Mouse (Mus musculus) layer of hippocampus, adult 9-10 months (tissue): Measurements from ENCODE around the gene Rell1.
"Not testable (repeated sequence)": the region's sequence is repeated elsewhere in the genome, so short reads cannot be mapped to it uniquely, and the experiment has no call there.

ENCODE experiments used
- DNase-seq: peaks from one replicate; pipeline ENCODE4 v3.0.0; 2022; ENCODE audit warnings: low spot score

Gene Rell1

DNA sequence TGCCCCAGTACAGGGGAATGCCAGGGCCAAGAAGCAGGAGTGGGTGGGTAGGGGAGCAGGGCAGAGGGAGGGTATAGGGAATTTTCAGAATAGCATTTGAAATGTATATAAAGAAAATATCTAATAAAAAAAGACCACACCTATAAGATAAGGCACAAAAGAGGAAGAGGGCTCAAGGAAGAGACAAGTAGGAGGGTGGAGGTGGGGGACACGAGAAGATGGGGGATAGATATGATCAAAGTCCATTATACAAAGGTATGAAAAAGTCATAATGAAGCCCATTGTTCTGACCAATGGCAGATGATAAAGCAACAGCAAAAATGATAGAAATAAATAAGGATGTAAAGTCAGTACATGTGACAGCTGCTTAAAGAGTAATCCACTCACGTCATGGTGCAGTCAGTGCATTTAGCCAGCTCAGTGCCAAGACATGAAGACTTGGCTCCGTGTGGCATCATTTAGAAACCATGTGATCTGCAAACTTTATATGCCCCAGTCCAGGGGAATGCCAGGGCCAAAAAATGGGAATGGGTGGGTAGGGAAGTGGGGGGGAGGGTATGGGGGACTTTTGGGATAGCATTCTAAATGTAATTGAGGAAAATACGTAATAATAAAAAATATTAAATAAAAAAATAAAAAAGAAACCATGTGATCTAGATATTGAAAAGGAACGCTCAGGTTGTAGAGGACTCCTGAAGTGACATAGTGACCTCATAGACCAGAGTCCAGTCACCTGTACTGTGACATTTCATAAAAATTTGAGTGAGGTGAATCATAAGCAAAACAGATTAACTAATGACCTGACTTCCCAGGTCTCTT is 71.5 kb downstream of the Rell1 start:
- DNase-seq = not testable (repeated sequence)

DNA sequence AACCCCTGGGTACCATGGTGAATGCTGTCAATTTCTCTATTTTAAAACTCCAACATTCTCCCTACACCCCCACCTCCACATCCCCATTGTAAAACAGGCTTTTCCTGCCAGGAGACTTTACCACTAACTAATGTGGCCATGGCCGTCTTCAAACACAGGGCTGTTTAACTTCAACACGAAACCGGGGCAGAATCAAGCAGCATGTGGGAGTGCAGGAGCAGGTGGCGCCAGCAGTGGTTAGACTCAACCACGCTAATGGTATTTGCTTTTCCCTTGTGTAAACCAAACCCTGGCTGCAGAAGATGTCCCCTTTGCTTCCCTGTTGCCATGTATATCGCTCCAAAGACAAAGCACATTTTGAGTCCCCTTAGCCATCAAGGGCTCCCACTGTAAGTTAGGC is 76.8 kb downstream of the Rell1 start:
- DNase-seq = no peak

DNA sequence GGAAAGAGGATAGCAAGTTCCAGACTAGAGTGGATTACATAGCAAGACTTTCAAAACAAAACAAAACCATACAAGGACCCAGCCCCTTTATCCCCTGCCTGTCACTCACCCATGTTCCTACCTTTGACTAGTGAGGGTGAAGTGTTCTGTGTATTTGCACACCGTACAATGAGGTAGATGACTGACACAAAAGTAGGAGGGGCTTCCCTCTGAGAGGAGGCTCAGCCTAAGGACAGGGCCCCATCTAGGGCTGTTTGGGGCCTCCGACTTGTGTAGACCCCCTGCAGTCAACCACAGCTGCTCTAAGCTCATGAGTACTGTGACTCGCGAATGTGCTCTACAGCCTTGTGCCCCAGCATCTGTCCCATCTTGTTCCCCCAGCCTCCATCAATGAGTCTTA is 77.5 kb downstream of the Rell1 start:
- DNase-seq = no peak

DNA sequence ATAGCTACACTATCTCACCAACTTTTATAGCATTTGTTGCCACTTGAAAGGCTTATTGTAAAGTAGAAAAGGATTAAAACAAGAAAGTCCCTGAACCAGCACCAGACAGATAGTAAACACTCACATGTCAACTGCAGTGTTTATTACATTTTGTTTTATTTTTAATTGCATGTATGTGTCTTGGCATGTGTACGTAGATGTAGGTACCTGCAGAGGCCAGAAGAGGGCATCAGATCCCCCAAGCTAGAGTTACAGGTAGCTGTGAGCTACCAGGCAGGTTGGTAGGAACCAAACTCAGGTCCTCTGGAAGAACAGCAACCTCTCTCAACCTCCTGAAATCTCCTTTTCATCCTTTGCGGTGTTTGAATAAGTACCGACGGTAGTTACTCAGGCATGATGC is 81.6 kb downstream of the Rell1 start:
- DNase-seq = no peak

DNA sequence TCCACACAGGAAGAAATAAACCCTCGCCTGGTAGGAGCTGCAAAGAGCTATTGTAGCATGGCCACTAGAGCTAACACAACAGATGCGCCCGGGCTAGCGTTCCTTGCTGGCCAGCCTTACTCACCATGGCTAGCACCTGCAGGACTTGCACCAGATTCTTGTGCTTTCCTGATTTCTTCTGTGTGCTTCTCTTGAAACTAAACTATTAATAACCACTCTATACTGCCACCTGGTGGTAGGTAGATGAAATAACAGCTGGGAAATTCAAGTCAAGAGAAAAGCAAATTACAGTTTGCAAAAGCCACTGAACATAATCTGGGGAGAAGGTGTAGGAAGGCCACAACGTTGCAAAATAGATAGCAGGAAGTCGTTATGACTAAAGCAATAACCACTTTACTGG is 82.0 kb downstream of the Rell1 start:
- DNase-seq = peak; percentile 35

DNA sequence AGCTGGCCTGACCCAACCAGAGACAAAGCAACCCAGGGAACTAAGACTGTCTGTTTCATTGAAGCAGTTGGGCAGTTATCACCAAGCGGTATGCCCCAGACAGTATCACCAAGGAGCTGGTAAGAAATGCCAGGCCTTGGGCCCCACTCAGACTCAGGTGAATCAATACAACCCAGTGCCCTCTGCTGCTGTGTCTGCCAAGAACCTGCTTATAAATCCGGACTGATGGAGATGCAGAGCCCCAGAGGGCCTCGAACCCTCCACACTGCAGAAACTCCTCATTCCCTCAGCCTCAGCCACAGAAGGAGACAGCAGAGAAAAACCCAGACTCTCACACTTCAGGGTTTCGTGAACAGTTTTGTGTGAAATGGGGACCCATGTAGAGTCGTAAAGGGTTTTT is 82.4 kb downstream of the Rell1 start:
- DNase-seq = no peak

DNA sequence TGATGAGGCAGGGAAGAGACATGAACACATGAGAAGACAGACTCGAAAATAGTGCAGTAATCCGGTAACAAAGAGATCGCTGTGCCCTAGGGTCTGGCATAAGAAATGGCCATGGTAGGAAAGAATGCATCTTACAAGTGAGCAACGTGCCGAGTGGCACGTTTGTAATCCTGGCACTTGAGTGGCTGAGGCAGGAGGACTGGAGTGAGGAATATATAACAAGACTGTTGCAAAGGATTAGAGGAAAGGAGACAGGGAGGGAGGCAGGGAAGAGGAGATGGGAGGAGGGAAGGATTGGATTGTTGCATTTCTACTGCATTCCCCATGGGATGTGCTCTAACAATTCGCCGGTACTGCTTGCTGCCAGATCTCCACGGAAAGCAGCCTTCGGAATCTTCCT is 89.7 kb downstream of the Rell1 start:
- DNase-seq = no peak

DNA sequence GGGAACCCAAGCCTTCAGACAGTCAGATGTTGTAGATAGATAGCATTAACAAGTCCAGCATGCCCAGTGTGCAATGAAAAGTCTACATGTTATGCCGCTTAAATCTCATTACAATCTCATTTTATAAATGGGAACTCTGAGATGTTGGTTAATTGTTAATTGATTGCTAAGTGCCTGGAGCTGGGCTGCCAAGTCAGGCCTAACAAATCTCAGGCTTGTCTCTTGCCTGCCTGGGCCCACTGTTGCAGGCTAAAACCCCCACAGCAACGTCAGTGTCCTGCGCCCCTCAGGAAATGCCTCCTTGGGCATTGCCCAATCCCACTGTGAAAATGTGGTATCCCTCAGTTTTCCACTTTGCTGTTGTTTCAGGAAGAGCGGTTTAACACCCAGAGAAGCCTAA is 92.6 kb downstream of the Rell1 start:
- DNase-seq = no peak

DNA sequence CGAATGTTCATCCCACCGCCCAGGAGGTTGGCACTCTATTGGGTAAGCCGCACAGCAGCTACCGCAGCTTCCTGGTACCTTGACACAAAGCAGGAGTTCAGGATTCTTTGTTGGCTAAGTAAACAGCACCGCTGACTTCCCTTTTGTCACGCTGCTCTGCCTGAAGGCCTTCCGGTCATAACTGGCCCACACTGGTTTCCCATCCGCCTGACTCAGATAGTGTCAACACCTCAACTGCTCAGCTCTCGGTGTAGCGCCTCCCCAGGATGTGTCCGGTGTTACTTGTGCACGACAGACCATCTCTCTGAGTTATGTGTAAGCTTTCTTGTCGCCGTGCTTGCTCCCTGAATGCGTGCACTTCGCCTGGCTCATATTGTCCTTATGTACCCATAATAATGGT is 93.8 kb downstream of the Rell1 start:
- no peak for DNase-seq

DNA sequence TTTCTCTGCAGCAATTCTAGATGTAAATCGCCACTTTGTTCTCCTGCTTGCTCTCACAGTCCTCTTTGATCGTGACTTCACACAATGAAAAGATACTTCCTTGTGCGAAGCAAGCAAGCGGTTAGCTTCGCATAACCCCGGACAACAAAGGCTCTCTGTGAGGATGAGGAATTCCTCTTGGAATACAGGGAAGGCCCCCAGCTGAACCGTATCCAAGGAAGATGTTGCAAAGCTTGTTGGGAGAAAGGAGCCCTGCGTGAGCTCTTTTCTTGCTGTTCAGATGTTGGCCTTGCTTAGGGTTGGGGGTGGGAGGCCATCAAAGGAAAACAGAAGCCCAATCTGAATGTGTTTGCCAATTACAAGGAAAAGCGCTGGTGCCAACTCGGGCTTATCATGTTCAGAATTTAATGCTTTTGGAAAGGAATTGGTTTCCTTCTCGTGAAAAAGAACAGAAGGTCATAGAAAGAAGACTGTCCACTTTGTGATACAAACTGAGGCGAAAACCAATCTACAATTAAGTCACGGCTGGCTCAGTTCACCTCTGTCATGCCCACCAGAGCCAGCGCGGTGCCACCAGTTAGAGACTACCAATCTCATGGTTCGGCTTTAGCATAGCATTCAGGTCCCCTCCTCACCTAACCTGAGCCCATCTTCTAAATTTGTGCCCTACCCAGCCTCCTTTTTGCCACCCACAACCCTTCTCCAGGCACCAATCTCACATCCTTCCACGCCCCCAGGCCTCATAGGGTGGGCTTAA is 96.3 kb downstream of the Rell1 start:
- DNase-seq = peak; percentile 4

DNA sequence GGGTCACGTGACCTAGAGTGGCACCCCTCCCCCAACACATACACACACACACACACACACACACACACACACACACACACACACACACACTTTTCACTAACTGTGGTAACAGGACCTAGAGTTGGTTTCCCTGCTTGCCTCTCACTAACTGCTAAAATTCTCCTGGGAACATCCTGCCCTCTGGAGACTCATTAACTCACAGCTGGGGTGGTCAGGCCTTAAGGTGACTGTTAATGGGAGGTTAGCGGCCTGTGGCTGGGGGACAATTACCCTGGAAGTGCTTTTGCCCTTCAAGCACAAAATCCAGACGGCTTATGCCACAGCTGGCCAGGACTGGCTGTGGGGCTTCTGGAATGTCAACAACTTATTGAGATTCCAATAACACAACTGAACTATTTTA is 101.3 kb downstream of the Rell1 start:
- no peak for DNase-seq

DNA sequence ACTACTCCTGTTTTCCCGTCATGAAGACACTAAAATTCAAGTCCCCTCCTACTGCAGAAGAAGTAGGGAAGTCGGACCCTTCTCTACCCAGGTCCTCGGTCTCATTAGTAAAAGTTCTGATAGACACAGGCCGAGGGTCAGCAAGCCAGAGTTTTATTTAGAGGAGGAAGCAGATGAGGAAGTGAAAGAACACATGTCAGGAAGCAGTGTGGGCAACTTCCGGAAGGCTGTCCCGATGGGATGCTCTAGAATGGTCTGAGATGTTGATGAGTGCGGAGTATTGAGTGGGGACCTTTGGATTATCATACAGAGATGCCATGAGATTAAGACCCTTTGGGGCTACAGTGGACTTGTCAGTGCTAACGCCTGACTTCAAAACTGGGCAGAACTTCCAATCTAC is 109.8 kb downstream of the Rell1 start:
- DNase-seq = no peak
